Mouse (Mus musculus) embryo, embryonic 11.5 days (tissue): ENCODE data around the gene Slc9a4.
"Not testable (repeated sequence)": the region's sequence is repeated elsewhere in the genome, so short reads cannot be mapped to it uniquely, and the experiment has no call there.

Experiments
- DNase-seq: peaks from one replicate; pipeline ENCODE4 v3.0.0-alpha.2; 2012; ENCODE audit warnings: low read depth, low spot score

Gene Slc9a4

DNA sequence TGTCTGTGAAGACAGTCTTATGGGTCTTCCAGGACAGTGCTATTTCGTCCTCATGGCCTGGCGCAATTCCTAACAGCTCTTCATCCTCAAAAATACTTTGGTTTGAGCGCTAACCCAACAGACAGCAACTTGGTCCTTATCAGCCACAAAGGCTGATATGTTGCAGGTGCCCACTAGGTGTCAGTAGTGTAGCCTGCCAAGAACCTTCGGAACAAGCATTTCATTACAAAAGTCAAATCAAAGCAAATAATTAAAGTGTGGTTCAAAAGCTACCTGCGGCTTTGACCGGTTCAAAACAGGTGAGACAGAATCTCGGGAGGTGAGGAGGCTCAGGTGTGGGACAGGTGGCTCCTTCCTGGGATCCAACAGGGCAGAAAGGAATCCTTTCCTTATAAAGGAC lies at the start of gene Slc9a4:
Gene Slc9a4 (plus strand): TSS at position 298 of the 400 bp plus-strand sequence.
- DNase-seq: peak; percentile 20

DNA sequence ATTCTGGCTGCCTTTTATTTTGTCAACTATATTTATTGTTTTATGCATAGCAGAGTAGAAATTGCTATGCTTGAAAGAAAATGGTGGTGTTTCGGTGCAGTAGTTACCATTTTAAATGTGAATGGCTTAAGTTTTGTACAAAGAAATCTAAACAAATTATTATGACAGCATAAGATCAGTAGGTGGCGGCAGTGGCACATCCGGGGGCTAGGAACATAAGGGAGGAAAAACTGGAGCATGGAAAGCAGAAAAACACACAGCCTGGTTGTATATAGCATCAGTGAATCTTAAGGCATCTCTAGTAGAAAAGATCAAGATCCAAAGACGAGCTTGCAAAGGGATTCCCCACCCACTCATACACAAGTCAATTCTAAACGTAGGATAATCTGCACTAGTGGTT lies 42.3 kb upstream of the Slc9a4 start:
- DNase-seq: no peak

DNA sequence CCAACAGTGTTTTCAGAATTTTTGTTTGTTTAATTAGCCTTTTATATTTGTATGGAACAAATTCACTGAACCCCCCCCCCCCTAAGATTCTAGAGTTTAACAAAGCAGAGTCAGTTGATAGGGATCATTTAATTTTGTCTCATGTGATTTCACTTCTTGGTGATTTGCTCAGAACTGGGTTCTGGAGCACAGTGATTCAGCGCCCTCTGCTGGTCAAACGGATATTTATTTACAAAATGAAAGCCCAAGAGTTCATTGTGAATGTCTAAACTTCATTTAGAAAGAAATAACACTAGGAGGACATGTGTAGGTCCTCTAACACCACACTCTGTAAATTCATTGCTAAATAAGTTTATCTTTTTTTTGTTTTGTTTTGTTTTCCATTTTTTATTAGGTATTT lies 35.2 kb upstream of the Slc9a4 start:
- DNase-seq: peak; percentile 57

DNA sequence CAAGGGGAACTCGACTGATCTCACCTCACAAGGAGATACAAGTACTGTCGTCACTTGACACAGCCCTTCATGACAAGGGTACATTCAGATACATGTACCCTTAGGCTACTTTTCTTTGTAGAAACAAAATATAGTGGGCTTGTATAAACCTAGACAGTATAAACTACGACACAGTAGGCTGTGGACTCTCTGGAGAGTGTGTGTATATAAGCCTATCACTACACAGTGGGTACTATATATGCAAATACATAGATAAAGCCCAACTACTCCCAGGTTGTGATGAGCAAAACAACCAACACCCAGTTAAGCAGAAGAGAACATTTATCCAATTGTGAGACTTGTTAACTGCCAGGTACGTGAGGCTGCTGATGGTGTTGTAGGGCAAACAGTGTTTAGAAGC lies 33.2 kb upstream of the Slc9a4 start:
- DNase-seq: no peak

DNA sequence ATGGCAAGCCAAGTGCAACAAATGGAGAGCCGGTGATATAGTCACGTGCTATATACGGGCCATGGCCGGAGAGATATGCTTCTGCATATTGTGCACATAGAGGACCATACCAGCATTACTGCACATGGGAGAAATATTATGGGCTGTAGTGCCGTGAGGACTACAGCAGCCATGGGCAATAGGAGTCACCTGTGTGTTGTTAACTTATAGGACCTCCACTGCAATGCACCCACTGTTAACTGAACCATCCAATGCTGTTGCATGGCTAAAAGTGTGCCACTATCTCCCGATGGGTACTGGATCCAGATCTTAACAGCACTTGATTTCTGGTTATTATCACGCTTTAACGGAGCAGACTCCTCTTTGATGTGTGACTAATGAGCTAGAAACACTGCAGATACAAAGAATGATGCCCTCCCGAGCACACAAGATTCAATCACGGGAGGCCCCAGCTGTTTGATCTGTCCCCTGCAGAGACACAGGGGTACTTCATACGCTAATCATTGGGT lies 32.8 kb upstream of the Slc9a4 start:
- no peak for DNase-seq

DNA sequence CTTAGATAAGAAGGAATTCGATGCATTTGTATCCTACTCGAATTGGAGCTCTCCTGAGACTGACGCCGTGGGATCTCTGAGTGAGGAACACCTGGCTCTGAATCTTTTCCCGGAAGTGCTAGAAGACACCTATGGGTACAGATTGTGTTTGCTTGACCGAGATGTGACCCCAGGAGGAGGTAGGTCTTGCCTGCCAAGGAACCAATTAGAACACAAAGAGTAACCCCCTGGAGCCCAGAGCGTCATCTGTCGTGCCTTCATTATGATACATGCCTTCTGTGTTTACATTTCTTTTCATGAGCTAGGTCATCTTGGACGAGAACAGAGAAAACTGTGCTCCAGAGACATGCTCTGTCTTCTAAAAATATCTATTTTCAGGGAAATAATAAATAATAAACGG lies 32.1 kb upstream of the Slc9a4 start:
- DNase-seq: no peak

DNA sequence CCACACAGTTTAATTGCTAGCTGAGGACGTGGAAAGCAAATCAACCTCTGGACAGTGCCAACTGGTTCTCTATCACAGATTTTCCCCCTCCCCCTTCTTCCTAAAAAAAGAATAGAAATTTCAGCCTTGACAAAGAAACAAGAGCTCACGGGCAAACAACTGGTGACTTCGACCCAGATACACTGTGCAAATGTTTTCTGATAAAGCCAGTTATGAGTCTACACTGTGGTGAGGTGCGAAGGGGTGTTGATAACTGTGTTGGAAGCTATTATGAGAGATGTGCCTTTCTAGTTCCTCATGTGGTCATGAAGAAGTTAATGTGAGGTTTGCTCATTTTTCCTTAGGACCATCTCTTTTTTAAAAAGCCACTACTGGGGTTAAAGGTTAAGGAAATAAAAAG lies 10.5 kb upstream of the Slc9a4 start:
- no peak for DNase-seq

DNA sequence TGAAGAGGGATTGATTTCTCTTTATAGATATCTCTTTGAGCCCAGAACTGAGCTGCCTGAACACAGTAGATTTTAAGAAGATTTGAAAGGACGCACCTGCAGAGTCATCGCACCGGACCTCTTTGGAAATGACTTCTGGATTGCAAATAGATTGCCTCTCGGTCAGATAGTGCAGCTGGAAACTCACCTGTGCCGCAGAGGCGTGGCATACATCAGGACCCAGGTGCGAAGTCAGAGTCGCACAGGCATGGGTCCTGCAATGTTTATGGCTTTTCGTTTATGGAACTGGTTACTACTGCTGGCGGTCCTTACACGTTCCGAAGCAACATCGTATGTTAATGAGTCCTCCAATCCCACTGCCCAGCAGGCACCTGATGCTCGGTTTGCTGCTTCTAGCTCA lies 388 bp downstream of the Slc9a4 start:
- no peak for DNase-seq

DNA sequence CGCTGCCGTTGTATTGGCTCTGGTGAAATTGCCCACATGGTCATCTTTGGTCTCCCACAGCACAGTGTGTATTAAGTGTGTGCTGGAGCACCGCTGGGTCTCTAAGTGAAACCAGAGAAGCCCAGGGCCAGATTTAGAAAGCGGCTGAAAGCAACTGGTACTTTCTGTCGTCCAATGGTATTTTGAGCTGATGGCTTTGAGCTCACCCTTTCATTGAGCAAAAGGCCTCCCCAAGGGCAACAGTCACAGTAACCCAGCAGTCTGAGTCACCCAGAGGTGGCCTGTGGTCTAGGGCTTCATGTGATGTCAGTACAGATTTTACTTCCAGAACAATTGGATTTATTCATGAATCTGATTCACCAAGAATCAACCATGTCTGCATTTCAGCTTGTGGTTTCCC lies 6.9 kb downstream of the Slc9a4 start:
- no peak for DNase-seq

DNA sequence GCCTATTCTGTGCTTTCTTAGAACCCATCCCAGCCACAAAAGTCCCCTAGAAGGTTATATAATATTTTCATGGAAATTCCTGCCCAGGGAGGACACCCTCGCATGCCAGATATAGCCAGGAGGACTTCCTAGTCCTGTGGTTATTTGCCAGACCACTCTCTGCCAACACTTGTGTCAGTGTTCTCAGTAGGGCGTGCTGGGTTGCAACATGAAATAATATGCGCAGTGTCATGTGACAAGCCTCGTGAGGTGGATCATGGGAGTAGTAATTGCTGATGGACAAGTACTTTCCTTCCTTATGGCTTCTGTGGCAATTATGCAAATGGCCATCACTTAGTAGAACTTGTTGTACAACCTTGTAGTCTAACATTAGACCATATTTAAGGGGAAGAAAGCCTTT lies 11.1 kb downstream of the Slc9a4 start:
- DNase-seq: no peak

DNA sequence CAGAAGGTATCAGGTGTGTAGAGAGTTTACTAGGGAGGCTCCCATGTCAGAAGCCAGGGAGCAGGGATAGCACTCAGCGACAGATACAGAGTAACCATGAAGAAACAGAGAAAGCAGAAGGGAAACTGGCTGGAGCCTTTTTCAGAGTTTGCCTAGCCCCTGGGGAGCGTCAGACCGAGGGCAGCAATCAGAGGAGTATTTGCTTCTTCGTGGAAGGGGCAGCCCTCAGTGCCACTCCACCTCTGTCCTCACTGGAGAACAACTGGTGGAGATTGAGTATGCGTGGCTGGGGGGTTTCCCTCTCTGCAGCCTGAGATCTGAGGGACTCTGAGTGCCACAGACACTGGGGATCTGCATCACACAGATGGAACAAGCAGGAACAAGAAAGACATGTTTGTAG lies 17.9 kb downstream of the Slc9a4 start:
- DNase-seq: no peak

DNA sequence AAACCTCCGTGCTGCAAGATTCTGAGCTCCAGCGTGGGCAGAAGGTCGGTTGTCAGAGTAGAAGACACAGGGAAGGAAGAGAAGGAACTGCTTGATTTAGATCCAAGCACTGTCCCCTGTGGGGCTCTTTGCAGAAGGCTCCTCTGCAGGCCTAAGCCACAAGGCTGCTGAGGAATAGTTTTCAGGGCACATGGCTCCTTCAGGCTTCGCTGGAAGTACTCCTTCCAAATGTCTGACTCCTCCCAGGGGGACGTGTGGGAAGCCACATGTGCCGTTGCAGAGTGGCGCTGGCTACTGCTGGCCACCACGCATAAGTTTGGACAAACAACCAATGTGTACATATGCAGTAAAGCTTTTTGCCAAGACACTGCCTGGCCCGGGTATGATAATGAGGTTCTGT lies 19.8 kb downstream of the Slc9a4 start:
- DNase-seq: not testable (repeated sequence)

DNA sequence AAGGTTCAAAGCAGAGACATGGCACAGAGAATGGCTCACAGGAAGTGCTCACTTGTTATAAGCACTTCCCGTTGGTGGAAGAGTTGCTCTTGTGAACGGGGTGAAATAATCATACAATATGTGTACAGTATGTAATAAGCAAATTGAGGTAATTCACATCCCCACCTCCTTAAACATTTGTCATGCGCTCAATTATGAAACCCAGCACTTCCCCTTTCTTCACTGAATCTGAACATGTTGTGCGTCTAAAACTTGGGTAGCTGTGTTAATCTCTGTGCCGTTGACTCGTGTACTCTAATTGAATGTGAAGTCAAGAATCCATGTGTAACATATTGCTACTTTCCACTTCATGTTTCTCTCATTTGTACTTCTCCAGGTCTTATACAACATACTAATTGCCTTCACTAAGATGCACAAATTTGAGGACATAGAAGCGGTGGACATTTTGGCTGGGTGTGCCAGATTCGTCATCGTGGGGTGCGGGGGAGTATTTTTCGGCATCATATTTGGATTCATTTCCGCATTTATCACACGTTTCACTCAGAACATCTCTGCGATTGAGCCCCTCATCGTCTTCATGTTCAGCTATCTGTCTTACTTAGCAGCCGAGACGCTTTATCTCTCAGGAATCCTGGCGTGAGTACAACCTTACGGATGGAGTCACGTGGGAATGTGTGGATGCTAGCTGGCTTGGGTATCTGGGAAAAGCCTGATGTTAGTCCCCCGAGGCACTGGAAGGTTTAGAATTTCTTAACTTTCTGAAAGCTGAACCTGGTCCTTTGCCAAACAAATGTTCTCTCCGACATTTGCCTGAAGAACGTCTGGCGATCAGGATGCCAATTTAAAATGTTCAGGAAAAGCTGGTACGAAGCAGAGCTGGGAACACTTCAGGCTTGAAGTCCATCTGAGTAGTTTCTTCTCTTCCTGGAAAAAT lies 20.8 kb downstream of the Slc9a4 start:
- no peak for DNase-seq

DNA sequence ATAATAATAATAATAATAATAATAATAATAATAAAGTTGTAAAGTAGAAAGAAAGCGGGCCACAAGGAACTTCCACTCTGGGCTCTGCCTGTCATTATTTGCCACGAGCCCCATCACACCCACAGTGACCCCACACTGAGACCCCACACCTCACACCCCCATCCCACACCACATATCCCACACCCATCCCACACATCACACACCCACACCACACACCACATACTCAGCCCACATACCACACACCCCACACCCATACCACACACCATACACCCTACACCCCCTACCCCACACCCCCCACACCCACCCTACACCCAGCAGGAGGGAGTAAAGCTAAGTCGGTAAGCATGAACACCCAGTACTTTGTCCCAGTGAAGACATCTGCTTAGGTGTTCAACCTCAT lies 21.6 kb downstream of the Slc9a4 start:
- no peak for DNase-seq

DNA sequence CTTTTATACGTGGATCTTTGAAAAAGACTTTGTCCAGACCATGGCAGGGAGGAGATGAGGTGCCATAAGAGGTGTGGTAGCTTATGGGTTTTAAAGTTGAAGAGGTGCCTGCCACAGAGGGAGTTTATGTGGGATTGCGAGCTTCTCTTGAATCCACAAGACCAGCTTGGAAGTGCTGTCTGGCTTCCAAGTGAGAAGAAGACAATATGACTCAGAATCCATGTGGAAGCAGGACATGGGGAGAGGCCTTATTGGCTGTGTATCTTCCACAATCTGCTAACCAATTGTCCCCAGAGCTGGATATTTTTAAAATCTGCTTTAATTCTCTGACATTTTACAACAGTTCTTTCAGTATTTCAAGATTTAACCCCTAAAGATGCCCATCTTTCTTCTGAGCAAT lies 33.3 kb downstream of the Slc9a4 start:
- no peak for DNase-seq

DNA sequence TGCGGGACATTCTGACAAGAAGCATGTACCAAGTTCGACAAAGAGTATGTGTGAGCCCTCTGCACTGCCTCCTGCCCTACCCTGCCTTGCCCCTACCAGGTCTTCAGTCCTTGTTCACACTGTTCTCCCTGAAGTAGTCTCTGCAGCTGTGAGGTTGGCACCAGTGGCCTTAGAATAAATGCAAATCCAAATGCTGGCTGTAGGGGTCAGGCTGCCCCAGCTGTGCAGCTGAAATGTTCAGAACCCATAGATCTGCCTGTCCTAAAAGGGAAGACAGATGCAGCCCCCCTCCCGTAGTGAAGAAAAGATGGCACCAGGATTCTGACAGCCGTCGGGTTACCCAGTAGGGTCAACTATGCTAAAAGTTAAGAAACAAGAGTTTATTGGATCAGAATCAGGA lies 39.2 kb downstream of the Slc9a4 start:
- DNase-seq: no peak

DNA sequence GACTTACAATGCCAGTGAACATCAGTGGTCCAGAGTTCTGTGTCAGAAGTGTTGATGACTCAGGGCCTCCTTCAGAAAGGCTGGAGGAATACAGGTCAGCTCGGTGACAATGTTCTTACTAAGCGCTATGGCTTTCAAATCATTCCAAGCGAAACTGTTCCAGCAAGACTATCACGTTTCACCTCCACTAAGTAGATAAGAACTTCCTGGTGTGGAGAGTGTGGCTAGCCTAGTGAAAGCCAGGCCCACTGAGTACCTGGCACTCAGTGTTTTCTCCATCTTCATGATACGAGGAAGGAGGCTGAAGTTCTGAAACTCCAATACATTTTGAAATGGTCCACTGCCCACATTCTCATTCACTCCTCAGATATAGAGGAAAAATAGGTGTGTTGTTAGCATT lies 40.0 kb downstream of the Slc9a4 start:
- DNase-seq: no peak

DNA sequence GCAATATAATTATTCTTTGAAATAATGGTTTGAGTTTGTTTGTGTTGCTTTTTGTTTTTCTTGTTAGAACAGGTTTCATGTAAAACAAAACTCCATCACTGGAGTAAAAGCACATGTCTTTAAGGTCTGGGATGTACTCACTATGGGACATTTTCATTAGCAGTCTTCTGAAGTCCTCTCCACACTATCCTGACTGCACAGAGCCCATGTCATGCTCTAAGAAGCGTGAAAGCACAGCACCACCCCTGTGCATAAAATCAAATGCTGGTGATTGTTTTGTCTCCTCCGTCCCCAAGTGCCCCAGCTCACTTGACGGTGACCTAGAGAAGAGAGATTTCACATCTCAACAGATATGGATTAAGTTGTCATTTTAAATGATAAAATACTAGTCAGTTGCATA lies 45.1 kb downstream of the Slc9a4 start:
- DNase-seq: no peak

DNA sequence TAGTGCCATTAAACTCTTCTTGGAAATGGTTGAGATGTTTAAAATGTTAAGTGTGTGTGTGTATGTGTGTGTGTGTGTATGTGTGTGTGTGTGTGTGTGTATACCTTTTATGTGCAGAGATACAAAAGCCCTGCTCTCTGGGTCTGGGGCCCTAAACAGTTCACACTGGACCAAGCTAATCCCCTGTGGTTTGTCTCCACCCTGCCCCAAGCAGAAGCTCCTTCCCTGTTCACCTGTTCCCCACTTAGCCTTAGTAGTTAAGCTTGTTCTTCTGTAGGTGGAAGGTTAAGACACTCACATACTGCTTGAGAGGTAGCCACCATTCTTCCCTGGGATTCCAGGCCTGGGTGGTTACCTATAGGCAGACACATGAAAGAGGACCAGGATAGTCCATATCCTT lies 47.1 kb downstream of the Slc9a4 start:
- DNase-seq: no peak

DNA sequence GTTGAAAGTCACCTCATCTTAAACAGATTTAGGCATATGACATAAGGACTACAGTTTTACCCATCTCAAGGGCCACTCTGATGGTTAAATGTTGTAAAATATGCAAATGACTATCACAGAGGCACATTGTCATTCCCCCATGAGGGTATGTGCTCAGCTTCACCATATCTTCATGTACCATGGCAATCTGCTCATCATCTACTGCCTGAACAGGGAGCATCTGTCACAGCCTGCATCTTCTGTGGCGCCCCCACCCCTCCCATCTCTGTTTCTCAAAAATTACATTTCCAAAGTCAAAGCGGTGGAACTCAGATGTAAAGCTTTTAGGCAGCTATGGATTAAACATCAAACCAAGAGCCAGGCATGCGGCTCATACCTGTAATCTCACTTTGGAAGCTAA lies 48.6 kb downstream of the Slc9a4 start:
- no peak for DNase-seq

DNA sequence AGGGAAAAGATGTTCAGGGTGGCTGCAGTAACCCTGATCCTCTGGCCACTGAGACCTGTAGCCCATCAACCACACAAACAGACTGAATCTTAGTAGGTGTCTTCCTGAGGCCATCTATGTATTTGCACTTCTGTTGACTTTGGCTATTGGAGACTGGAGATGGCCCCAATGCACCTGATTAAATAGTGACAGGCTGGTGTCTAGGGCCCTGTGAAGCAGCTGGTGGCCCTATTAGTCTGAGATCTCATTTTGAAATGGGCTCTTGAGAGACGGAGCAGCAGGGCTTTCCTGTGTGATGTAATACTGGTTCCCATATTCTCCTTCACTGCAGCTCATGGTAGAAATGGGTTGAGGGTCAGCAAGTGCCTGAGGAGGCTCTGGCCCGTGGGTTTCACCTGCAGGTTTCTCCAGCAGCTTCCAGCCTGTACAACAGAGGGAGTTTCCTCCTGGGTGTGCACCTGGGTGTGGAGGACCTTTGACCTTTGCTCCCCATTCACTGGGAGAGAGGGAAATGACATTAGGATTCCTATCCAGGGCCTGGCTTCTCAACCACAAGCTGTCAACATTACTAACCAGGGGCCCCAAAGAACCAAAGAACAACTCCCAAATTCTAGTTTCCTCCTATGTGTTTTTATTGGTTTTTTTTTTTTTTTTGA lies 52.7 kb downstream of the Slc9a4 start:
- no peak for DNase-seq

DNA sequence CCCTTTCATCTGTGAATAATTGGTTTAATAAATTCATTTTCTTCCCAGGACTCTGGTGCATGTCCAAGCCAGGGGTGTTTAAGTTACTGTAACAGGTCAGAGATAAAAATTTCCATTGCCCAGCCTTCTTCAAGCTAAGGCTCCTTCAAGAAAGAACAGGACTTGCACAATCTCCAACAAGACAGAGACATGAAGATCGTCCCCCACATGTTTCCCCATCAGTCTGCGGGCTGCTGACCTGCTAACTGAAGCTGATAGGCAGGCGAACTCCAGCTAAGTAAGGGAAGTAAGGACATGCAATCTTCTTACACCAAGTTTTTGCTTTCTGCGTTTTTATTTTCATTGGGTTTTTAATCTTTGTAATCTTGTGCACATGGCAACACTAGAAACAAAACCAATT lies 54.7 kb downstream of the Slc9a4 start:
- no peak for DNase-seq

DNA sequence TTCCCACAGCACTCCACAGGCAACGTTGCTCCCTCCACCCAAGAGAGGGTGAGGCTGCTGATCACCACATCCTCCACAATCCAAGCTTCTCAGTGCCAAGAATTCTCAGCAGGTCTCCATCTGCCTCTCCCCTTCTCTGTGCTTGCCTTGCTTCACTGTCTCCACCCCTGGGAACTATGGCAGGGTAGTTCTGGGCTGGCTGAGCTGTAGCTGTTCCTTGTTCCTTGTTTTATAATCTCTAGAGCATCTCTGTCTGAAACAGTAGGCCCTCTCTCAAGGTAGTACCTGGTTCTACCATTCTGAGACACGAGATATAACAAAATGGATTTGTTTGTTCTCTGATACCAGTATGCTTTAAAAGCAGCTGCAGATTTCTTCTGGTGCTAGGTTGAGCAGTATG lies 68.4 kb downstream of the Slc9a4 start:
- no peak for DNase-seq
